Mouse (Mus musculus) splenic B cell, adult 2 months (primary cell): ENCODE data around the gene Cuedc1.
"Not testable (repeated sequence)": the region's sequence is repeated elsewhere in the genome, so short reads cannot be mapped to it uniquely, and the experiment has no call there.

Experiments
- DNase-seq: peaks from one replicate; pipeline ENCODE4 v3.0.0-alpha.2; 2011; ENCODE audit warnings: low read depth, low spot score
- H3K27me3 ChIP-seq: 2 replicates; pipeline ENCODE4 v1.6.1; 2012; ENCODE audit warnings: mild to moderate bottlenecking, low read length, moderate library complexity, mixed read lengths; ENCODE audit not compliant: control insufficient read depth, poor library complexity, insufficient read depth, severe bottlenecking
- H3K36me3 ChIP-seq: 2 replicates; pipeline ENCODE4 v1.6.1; 2012; ENCODE audit warnings: mild to moderate bottlenecking, low read length, moderate library complexity, mixed read lengths; ENCODE audit not compliant: control insufficient read depth, poor library complexity, insufficient read depth, severe bottlenecking

The Cuedc1 gene

GRCm38 (mm10) chr11:88173386-88174025, 75.6 kb downstream of the Cuedc1 start:
- Histone ChIP-seq H3K36me3 (no peaks in the 10 kb centered on the region), H3K27me3 (no peaks in the 10 kb centered on the region)
- DNase-seq: no peak

GRCm38 (mm10) chr11:88180467-88180958, 82.7 kb downstream of the Cuedc1 start:
- Histone ChIP-seq H3K27me3 (no peaks in the 10 kb centered on the region; the same call in 1 of the 2 replicates), H3K36me3 (no peaks in the 10 kb centered on the region)
- no peak for DNase-seq

GRCm38 (mm10) chr11:88180959-88181619, 83.2 kb downstream of the Cuedc1 start:
- no peaks in the 10 kb centered on the region; the same call in 1 of the 2 replicates for H3K27me3 ChIP-seq
- no peak for DNase-seq
- no peaks in the 10 kb centered on the region for H3K36me3 ChIP-seq

- H3K36me3 ChIP-seq: no peaks in the 10 kb centered on the region
- H3K27me3 ChIP-seq: no peaks in the 10 kb centered on the region; the same call in 1 of the 2 replicates
- DNase-seq: no peak
Observed at GRCm38 (mm10) chr11:88184632-88185180, 86.8 kb downstream of the Cuedc1 start.

DNA sequence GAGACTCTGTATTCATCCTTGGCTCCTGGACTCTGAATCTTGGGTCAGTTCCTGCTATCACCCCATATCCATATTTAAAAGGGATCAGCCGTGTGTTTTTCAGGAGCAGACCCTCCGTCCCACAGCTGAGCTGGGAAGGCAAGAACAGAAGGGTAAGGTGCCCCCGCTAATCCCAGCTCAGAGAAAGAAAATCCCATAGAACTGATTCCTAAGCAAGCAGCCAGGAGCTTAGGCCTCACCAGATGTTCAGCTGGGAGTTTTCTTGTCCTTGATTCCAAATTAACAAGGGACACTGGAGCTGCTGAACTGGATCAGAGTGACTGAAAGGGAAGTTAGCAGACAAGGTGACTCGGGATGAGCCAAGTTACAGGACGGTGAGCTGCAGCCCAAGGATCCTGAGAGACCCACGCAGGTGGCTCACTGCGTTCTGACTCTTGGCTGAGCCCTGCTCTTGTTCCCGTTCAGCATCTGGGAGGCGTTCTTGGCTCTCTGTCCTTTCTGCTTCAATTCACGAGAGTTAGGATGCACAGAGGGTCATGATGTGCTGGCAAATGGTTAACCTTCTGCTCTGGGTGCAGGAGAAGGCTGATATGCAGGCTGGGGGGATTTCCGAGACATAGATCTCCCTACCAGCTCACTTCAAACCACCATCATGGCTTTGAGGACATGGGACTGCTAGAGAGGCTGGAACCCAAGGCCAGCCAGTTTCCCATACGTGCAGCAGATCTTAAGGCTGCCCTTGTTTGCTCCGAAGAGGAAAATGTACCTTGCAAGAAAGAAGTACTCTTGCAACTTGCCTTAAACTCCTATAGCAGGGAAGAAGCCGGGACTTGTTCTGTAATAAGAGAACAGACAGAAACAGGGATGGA, 88.5 kb downstream of the Cuedc1 start:
- H3K36me3 ChIP-seq: no peaks in the 10 kb centered on the region
- DNase-seq: no peak
- H3K27me3 ChIP-seq: no peaks in the 10 kb centered on the region

DNA sequence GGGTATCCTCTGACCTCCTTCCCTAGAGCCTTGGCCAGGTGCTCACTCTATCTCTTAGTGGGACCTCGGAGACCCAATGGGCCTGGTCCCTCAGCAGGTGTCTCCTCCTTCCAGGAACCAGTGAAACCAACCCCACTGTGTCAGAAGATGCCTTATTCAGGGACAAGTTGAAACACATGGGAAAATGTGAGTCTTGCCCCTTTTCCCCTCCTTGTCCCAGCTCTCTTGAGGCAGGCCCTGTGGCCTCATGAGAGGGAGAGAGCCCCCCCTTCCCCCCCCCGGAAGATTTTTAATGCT, 89.0 kb downstream of the Cuedc1 start:
- no peak for DNase-seq
- H3K27me3 ChIP-seq: no peaks in the 10 kb centered on the region
- no peaks in the 10 kb centered on the region for H3K36me3 ChIP-seq

GRCm38 (mm10) chr11:88187417-88188133, 89.7 kb downstream of the Cuedc1 start:
- no peaks in the 10 kb centered on the region for H3K27me3 ChIP-seq
- H3K36me3 ChIP-seq: no peaks in the 10 kb centered on the region
- peak; percentile 94 for DNase-seq

DNA sequence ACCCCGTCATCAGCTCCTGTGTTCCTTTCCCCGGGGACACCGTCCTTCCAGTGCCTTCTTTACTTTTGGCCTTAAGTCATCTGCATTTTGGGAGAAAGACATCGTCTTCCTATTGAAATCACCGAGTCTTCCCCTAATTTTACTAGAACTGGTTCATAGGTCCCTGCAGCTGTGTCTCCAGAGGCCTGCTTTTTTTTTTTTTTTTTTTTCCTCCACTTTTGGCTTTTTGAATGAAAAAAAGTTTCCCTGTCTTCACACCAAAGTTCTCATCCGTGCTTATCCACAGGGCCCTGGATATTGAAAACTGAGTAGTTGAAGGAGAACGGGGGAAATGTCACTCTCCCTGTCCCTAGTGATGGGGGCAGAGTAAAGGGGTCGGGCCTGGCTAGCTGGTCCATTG, 90.4 kb downstream of the Cuedc1 start:
- no peak for DNase-seq
- Histone ChIP-seq H3K36me3 (no peaks in the 10 kb centered on the region), H3K27me3 (no peaks in the 10 kb centered on the region)

- no peak for DNase-seq
- no peaks in the 10 kb centered on the region for H3K27me3 ChIP-seq
Observed at GRCm38 (mm10) chr11:88188635-88189034, 90.8 kb downstream of the Cuedc1 start.

GRCm38 (mm10) chr11:88192595-88192994, 94.7 kb downstream of the Cuedc1 start:
- no peak for DNase-seq
- Histone ChIP-seq H3K27me3 (no peaks in the 10 kb centered on the region), H3K36me3 (no peaks in the 10 kb centered on the region)

More at GRCm38 (mm10) chr11:88188635-88189034, 90.8 kb downstream of the Cuedc1 start:
- H3K36me3 ChIP-seq: no peaks in the 10 kb centered on the region

- Histone ChIP-seq H3K27me3 (no peaks in the 10 kb centered on the region), H3K36me3 (no peaks in the 10 kb centered on the region)
- peak; percentile 53 for DNase-seq
Observed at GRCm38 (mm10) chr11:88193098-88193823, 95.4 kb downstream of the Cuedc1 start.

GRCm38 (mm10) chr11:88193824-88194696, 96.2 kb downstream of the Cuedc1 start:
- peak; percentile 79 for DNase-seq
- H3K36me3 ChIP-seq: no peaks in the 10 kb centered on the region
- H3K27me3 ChIP-seq: no peaks in the 10 kb centered on the region

DNA sequence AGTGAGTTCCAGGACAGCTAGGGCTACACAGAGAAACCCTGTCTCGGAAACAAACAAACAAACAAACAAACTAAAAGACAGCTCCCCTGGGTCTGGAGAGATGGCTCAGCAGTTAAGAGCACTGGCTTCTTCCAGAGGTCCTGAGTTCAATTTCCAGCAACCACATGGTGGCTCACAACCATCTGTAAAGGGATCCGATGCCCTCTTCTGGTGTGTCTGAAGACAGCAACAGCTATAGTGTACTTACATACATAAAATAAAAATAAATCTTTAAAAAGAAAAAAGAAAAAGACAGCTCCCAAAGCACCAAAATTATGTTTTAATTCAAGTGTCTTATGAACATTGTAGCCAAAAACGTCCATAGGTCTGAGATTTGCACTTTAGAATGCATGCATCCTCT, 97.8 kb downstream of the Cuedc1 start:
- not testable (repeated sequence) for H3K27me3 ChIP-seq, DNase-seq, H3K36me3 ChIP-seq
